Mouse (Mus musculus) stomach, embryonic 15.5 days (tissue): ENCODE data around the gene Zfp652. TPM values are rescaled to one million over a fixed set of nuclear protein-coding genes. Genes with fewer than 3 reads are reported as not detected.
A peak's percentile ranks its signal among the peaks of the same experiment; 100 is the strongest.

Source experiments
- ATAC-seq: fragments of 200-750 bp; cut with Nextera tagmentation; 2 replicates; pipeline ENCODE4 v1.8.0; 2017; ENCODE audit warnings: low read depth, moderate number of reproducible peaks, moderate TSS enrichment; ENCODE audit not compliant: insufficient read depth, low FRiP score
- H3K27ac ChIP-seq: fragments of 300-500 bp; sonication (generic); 2 replicates; pipeline ENCODE4 v1.5.1; 2015; ENCODE audit warnings: mild to moderate bottlenecking, inconsistent platforms
- H3K27me3 ChIP-seq: fragments of 300-500 bp; sonication (generic); replicated peaks from 2 replicates; pipeline ENCODE4 v1.6.1; 2015; ENCODE audit warnings: inconsistent platforms
- H3K36me3 ChIP-seq: fragments of 300-500 bp; sonication (generic); 2 replicates; pipeline ENCODE4 v1.6.1; 2015; ENCODE audit warnings: inconsistent platforms
- H3K4me1 ChIP-seq: fragments of 300-500 bp; sonication (generic); 2 replicates; pipeline ENCODE4 v1.6.1; 2015; ENCODE audit warnings: inconsistent platforms
- H3K4me2 ChIP-seq: fragments of 300-500 bp; sonication (generic); 2 replicates; pipeline ENCODE4 v1.6.1; 2015; ENCODE audit warnings: mild to moderate bottlenecking, inconsistent platforms
- H3K4me3 ChIP-seq: fragments of 300-500 bp; sonication (generic); replicated peaks from 2 replicates; pipeline ENCODE4 v1.5.1; 2015; ENCODE audit warnings: inconsistent platforms
- H3K9ac ChIP-seq: fragments of 300-500 bp; sonication (generic); 2 replicates; pipeline ENCODE4 v1.6.1; 2015; ENCODE audit warnings: inconsistent platforms
- H3K9me3 ChIP-seq: fragments of 300-500 bp; sonication (generic); 2 replicates; pipeline ENCODE4 v1.6.1; 2016; ENCODE audit warnings: inconsistent platforms
- WGBS: fragments of 180-500 bp; shearing (Covaris S2); methylation state at CpG from one replicate; pipeline ENCODE4 v1.1.7; 2015; 5-methylcytosine and 5-hydroxymethylcytosine counted together
- polyA plus RNA-seq: library from polyadenylated mRNA; unstranded; fragments of >200 nt; fragmentation: Nextera tagmentation; extraction: Ambion mirVana; gene quantifications from 2 replicates; pipeline ENCODE4 v1.2.1, GENCODE M21; 2015

The Zfp652 gene
- polyA plus RNA-seq, 1 experiment from 2014 or later: 21.7 TPM

DNA sequence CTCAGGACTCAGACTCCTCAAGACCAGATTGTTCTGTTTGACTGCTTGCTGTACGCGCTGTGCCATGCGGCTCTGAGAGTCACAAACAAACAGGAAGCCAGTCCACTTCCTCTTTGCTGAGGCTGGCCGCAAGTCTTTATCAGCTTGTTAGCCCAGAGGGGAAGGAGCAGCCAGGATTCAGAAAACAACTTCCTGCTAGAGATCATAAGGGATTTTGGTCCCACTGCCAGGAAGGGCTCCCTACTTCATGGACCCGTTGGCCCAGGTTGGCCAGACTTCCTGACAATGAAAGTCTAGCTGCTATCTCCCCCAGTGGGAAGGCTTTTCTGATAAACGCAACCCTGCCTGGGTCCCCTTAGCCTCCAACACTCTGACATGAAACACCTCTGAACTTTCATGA is 24.0 kb upstream of the Zfp652 start:
- Histone ChIP-seq H3K27me3 (no peaks in the 10 kb centered on the region), H3K36me3 (no peaks in the 10 kb centered on the region), H3K27ac (peak overlapping the region; percentile 54), H3K9me3 (no peaks in the 10 kb centered on the region), H3K4me2 (no peak overlapping the region), H3K9ac (no peak overlapping the region), H3K4me3 (no peak overlapping the region), H3K4me1 (0 out of 2 replicates have a peak, but pooled peaks cover 6% of the 10 kb centered on the region)
- no peak for ATAC-seq
- 60% methylated on average over 6 of the region's 6 CpGs for WGBS

DNA sequence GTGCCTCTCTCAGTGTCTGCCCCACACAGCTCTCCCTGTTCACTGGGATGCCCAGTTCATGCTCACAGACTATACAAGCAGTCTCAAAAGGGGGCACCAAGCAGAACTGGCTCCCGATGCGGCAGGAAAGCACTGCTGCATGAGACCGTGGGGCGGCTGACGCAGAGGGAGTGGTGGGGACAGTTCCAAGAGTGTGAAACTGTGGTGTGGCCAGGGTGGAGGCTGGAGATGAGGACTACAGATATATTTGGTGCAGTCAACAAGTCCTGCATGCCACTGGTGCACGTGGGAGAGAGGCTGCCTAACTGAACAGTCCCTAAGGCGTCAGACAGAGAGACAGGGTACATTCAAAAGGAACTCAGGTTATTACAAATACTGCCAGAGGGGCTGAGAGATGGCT is 23.5 kb upstream of the Zfp652 start:
- H3K9ac ChIP-seq: no peak overlapping the region
- H3K9me3 ChIP-seq: no peaks in the 10 kb centered on the region
- peak; percentile 53; the same call in 1 of the 2 replicates for ATAC-seq
- peak overlapping the region; percentile 54; the same call in 1 of the 2 replicates for H3K27ac ChIP-seq
- peak overlapping the region; percentile 10; the same call in 1 of the 2 replicates for H3K4me2 ChIP-seq
- no peak overlapping the region for H3K4me3 ChIP-seq
- 0 out of 2 replicates have a peak, but pooled peaks cover 6% of the 10 kb centered on the region for H3K4me1 ChIP-seq
- 55% methylated on average over 7 of the region's 7 CpGs for WGBS
- no peaks in the 10 kb centered on the region for H3K27me3 ChIP-seq
- no peaks in the 10 kb centered on the region for H3K36me3 ChIP-seq

DNA sequence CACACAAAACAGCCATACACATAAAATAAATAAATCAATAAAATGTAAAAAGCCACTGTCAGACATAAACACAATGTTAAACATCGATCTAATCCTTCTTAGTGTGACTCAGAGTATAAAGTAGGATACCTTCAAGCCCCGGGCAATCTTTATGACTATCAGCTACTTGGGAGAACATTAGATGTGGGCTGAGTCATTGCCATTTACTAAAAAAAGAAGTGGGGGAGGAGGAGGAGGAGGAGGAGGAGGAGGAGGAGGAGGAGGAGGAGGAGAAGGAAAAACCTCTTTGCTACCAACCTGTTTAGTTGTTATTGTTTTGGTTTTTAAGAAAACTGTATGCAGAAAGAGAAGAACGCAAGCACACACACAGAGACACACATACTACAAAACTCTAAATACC is 22.9 kb upstream of the Zfp652 start:
- Histone ChIP-seq H3K36me3 (no peaks in the 10 kb centered on the region), H3K27me3 (no peaks in the 10 kb centered on the region), H3K27ac (no peak overlapping the region), H3K4me2 (no peak overlapping the region), H3K9ac (no peak overlapping the region), H3K4me3 (no peak overlapping the region), H3K4me1 (0 out of 2 replicates have a peak, but pooled peaks cover 6% of the 10 kb centered on the region), H3K9me3 (no peaks in the 10 kb centered on the region)
- ATAC-seq: no peak
- WGBS: 71% methylated on average over 3 of the region's 3 CpGs

DNA sequence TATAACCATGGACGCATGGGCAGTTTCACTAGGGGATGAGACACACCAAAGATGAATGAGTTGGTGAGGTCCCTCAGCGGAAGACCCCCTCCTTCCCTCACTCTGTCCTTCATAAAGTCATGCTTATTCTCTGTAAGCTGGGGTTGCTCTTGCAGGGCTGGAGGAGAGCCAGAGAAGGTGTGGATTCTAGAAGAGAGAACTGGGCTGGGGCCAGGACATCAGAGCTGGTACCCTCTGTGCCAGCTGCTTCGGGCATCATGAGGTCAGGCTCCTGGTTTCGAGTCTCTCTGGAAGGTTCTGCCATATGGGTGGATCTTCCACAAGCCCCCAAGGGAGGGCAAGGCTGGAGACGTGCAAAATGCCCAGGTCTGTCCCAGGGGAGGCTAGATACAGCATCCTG is 13.9 kb upstream of the Zfp652 start:
- H3K9me3 ChIP-seq: no peaks in the 10 kb centered on the region
- no peak overlapping the region for H3K4me3 ChIP-seq
- no peaks in the 10 kb centered on the region for H3K36me3 ChIP-seq
- no peaks in the 10 kb centered on the region for H3K4me1 ChIP-seq
- no peak for ATAC-seq
- no peak overlapping the region for H3K27ac ChIP-seq
- 76% methylated on average over 5 of the region's 5 CpGs for WGBS
- no peak overlapping the region for H3K4me2 ChIP-seq
- no peak overlapping the region for H3K9ac ChIP-seq
- no peaks in the 10 kb centered on the region for H3K27me3 ChIP-seq

DNA sequence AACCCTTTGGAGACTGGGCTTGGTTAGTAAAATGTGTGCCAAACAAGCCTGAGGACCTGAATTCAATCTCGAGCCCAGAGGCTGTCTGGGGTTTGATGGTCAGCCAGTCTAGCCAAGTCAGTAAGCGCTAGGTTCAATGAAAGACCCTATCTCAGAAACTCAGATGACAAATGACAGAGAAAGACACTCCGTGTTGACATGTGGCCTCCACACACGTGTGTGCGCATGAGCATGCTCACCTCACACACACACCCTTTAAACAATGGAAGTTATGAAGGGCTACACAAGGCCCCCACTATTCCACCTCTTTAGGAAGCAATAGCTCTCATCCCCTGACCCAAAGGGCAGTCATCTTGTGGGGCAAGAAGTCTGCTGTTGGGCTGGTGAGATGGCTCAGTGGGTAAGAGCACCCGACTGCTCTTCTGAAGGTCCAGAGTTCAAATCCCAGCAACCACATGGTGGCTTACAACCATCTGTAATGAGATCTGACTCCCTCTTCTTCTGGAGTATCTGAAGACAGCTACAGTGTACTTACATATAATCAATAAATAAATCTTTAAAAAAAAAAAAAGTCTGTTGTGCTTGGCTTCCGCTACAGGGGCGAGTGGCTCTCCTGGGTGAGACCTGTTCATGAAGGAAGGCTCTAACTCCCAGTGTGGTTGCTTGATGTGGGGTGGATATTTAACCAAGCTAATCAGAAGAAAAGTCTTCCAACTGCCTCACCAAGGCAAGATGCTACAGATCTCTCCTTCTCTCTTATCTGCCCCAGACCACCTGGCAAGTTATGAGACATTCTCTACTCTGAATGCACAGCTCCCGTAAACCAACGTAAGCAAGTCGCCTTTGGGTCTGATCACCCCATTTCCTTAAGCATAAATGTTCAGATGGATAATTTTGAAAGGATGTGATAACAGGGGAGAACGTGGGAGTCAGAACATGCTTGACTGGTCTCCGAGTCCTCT is 11.4 kb upstream of the Zfp652 start:
- Histone ChIP-seq H3K27ac (no peak overlapping the region), H3K4me3 (no peak overlapping the region), H3K4me2 (no peak overlapping the region), H3K27me3 (no peaks in the 10 kb centered on the region), H3K9me3 (no peaks in the 10 kb centered on the region), H3K9ac (no peak overlapping the region), H3K36me3 (no peaks in the 10 kb centered on the region), H3K4me1 (no peaks in the 10 kb centered on the region)
- ATAC-seq: 0 out of 2 replicates have a peak, but pooled peaks have one; percentile 22
- WGBS: 85% methylated on average over 13 of the region's 13 CpGs

DNA sequence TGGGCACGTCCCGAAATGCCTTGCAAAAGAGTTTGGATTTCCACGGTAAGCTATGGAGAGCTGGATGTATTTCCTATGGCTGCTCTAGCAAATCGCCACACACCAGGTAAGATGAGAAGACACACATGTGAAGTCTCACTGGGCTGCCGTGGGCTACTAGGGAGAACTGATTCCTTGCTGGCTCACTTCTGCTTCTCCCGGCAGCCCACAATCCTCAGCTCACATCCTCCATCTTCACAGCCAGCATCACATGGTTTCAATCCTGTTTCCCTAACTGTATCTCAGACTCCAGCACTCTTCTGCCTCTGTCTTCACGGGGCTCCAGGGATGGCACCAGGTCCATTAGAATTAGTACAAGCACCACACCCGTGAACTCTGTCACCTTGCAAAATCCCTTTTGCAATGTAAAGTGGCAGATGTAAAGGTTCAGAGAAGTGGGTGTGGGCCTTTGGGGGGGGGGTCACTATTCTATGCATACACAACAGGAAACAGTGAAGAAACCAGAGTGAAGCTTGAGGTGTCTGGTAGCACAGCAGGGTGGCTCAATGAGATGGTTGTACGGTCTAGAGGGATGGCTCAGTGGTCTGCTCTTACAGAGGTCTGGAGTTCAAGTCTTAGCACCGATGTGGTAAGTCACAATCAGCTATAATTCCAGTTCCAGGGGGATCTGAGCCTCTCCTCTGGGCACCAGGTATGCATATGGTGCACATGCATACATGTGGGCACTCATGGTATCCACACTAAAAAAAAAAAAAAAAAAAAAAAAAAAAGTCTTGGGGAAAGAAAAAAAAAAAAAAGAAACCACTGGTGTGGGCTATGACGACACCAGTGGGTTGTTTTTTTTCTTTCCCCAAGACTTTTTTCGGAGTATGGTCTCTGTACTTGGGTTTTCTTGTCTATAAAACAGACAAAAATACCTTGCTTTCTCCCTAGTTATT is 8.2 kb upstream of the Zfp652 start:
- WGBS: 84% methylated on average over 12 of the region's 12 CpGs
- H3K27me3 ChIP-seq: no peaks in the 10 kb centered on the region
- no peaks in the 10 kb centered on the region for H3K36me3 ChIP-seq
- no peak overlapping the region for H3K4me2 ChIP-seq
- H3K9ac ChIP-seq: no peak overlapping the region
- ATAC-seq: no peak
- H3K4me3 ChIP-seq: no peak overlapping the region
- no peaks in the 10 kb centered on the region for H3K9me3 ChIP-seq
- H3K27ac ChIP-seq: no peak overlapping the region
- H3K4me1 ChIP-seq: no peaks in the 10 kb centered on the region

DNA sequence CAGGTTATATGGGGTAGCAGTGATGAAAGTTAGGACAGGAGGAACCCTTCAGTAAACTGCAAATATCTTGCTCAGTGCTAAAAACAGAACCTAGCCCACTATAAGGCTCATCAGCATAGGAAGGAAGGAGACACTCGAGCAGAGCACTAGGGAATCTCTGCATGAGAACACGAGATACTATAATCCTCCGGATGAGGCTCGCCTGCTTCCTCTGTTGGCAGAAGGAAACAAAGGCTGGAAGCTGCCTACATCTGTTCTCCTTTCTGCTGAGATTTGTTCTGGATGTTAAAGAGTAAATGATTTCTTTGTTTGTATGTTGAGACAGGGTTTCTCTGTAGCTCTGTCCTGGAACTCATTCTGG is 7.5 kb upstream of the Zfp652 start:
- Histone ChIP-seq H3K36me3 (no peaks in the 10 kb centered on the region), H3K4me1 (no peaks in the 10 kb centered on the region), H3K9me3 (no peaks in the 10 kb centered on the region), H3K4me2 (no peak overlapping the region), H3K27ac (peak overlapping the region; percentile 51; the same call in 1 of the 2 replicates), H3K9ac (no peak overlapping the region), H3K4me3 (no peak overlapping the region), H3K27me3 (no peaks in the 10 kb centered on the region)
- ATAC-seq: no peak
- WGBS: 60% methylated on average over 4 of the region's 4 CpGs

DNA sequence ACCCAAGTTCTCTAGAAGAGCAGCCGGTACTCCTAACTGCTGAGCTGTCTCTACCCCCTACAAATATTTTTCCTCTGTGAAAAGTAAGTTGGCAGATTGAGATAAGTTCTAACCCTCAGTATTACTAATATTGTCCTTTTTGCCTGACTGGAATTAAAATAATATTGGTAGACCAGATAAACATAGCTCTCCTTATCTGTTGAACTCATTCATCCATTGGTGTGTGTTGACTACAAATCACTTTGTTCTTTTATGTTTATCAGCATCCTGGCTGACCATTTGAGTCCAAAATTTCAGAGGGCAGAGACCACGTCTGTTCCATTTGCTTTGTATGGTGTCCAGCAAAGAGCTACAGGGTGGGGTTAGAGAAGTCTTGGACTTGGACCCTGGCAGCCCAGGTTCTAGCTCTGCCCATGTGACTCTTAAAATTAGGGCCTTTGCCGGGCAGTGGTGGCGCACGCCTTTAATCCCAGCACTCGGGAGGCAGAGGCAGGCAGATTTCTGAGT is 2.9 kb upstream of the Zfp652 start:
- Histone ChIP-seq H3K9me3 (no peaks in the 10 kb centered on the region), H3K27ac (no peak overlapping the region), H3K4me3 (no peak overlapping the region), H3K4me2 (no peak overlapping the region), H3K36me3 (no peaks in the 10 kb centered on the region), H3K27me3 (no peaks in the 10 kb centered on the region), H3K9ac (no peak overlapping the region), H3K4me1 (peaks cover 7% of the 10 kb centered on the region; the same call in 1 of the 2 replicates)
- WGBS: 90% methylated on average over 6 of the region's 6 CpGs
- no peak for ATAC-seq

DNA sequence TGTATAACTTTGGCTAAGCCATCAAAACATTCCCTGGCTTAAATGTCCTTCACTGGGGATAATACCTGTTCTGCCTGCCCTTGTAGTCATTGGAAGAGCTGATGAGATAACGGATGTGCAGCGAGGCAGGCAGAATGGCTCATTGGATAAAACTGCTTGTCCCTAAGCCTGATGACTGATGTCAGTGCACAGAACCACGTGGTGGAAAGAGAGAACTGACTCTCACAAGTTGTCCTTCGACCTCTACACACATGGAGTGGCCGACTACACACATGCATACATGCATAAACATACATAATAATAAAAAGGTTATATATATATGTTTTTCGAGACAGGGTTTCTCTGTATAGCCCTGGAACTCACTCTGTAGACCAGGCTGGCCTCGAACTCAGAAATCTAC is 2.0 kb upstream of the Zfp652 start:
- WGBS: 80% methylated on average over 7 of the region's 7 CpGs
- Histone ChIP-seq H3K27ac (no peak overlapping the region), H3K4me1 (peaks cover 15% of the 10 kb centered on the region; the same call in 1 of the 2 replicates), H3K4me2 (no peak overlapping the region), H3K27me3 (no peaks in the 10 kb centered on the region), H3K9ac (no peak overlapping the region), H3K9me3 (no peaks in the 10 kb centered on the region), H3K36me3 (no peaks in the 10 kb centered on the region), H3K4me3 (no peak overlapping the region)
- ATAC-seq: no peak

DNA sequence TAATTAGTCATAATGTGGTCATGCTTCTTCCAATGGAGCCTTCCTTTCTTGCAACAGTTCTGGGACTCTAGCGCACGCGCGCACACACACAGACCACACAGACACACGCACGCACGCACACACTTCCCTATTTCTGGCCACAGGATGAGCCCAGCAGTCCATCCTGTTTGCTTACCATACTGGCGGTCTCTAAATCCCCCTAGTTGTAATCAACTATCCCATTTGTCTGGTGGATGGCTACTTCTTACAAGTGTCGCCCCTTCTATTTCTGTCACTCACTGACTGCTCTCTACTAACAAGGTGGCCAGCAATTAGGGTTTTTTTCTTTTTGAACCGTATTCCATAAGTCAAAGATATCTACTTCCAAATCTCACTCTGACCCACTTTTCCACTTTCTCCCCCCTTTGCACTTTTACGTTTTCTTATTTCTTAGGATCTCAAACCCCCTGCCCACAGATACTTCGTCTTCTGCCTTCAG is 349 bp upstream of the Zfp652 start:
- 19% methylated on average over 12 of the region's 12 CpGs for WGBS
- Histone ChIP-seq H3K27me3 (no peaks in the 10 kb centered on the region), H3K4me1 (peaks cover 15% of the 10 kb centered on the region; the same call in 1 of the 2 replicates), H3K27ac (peak overlapping the region; percentile 99), H3K4me3 (peak overlapping the region; percentile 98), H3K4me2 (peak overlapping the region; percentile 78), H3K36me3 (no peaks in the 10 kb centered on the region), H3K9me3 (no peaks in the 10 kb centered on the region), H3K9ac (peak overlapping the region; percentile 99; the same call in 1 of the 2 replicates)
- 0 out of 2 replicates have a peak, but pooled peaks have one; percentile 18 for ATAC-seq

DNA sequence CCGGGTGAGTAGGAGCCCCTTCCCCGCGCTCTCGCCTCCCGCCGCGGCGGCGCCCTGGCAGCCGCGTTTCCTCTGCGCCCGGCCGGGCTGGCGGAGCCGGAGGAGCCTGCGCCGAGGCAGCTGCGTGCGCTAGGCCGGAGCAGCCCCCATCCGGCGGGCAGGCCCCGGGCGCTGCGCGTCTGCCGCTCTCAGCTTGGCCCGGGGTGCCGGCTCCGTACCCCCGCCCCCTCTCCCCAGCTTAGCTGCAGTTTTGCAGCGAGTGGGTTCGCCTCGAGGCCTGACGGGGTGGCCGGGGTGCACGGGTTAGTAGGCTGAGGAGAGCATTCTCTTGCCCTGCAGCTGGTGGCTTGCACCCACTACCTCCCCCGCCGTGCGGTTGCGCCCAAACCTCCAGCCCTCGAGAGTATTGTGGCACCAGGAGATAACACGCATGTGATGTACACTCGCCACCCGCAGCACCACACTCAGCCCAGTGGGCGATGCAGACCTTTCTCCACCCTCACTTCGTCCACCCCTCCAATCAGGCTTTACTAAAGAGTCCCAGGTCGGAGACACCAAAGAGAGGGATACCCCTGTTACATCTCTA is 845 bp downstream of the Zfp652 start:
- H3K36me3 ChIP-seq: no peaks in the 10 kb centered on the region

More for the DNA sequence above, 845 bp downstream of the Zfp652 start:
- Histone ChIP-seq H3K4me2 (peak overlapping the region; percentile 78), H3K27me3 (no peaks in the 10 kb centered on the region), H3K9me3 (no peaks in the 10 kb centered on the region), H3K9ac (peak overlapping the region; percentile 99), H3K4me1 (peaks cover 15% of the 10 kb centered on the region; the same call in 1 of the 2 replicates), H3K27ac (peak overlapping the region; percentile 99), H3K4me3 (peak overlapping the region; percentile 98)
- WGBS: under 1% methylated on average over 40 of the region's 49 CpGs
- ATAC-seq: peak; percentile 49
